Mouse (Mus musculus): Measurements from ENCODE around the gene Gpank1. TPM values are rescaled to one million over a fixed set of nuclear protein-coding genes. Genes with fewer than 3 reads are reported as not detected.
A peak's percentile ranks its signal among the peaks of the same experiment; 100 is the strongest.

The Gpank1 gene
- polyA plus RNA-seq, 1 experiment from 2014 or later = 42.2 TPM

DNA sequence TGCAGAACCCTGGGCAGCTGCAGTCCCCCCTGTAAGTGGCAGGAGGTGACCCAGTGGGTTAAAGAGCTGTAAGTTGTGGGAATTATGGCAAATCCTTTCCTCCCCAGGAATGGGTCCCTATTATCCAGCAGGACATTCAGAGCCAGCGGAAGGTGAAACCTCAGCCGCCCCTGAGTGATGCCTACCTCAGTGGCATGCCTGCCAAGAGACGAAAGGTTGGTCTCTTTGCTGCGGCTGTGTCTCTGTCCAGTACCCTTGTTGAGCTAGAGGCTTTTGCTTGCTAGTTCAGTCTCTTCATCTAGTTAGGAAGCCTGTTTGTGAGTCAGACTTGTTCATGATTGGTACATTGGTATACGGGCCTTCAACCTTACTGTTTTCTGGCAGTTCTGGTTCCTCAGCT lies 24.9 kb downstream of the Gpank1 start:
- Histone ChIP-seq H3K27ac (no peak overlapping the region), H3K9me3 (peaks cover 4% of the 10 kb centered on the region; the same call in 1 of the 2 replicates), H3K4me3 (no peak overlapping the region; the same call in 1 of the 2 replicates), H3K4me1 (no peaks in the 10 kb centered on the region), H3K36me3 (replicated peaks) (peaks cover 99% of the 10 kb centered on the region), H3K27me3 (ENCODE audit: poor library complexity, severe bottlenecking) (no peaks in the 10 kb centered on the region)
- no peak for DNase-seq (ENCODE audit: extremely low spot score, low spot score)
- WGBS = 92% methylated on average over 5 of the region's 5 CpGs

GRCm38 (mm10) chr17:35147348-35147747 lies 26.1 kb downstream of the Gpank1 start:
- no peak overlapping the region for H3K27ac ChIP-seq
- H3K27me3 ChIP-seq (ENCODE audit: poor library complexity, severe bottlenecking) = no peaks in the 10 kb centered on the region
- H3K4me3 ChIP-seq = no peak overlapping the region
- H3K9me3 ChIP-seq = peaks cover 4% of the 10 kb centered on the region; the same call in 1 of the 2 replicates
- H3K4me1 ChIP-seq = no peaks in the 10 kb centered on the region
- no peak for DNase-seq (ENCODE audit: extremely low spot score, low spot score)
- 58% methylated on average over 3 of the region's 3 CpGs for WGBS
- peaks cover 99% of the 10 kb centered on the region for H3K36me3 ChIP-seq (replicated peaks)

DNA sequence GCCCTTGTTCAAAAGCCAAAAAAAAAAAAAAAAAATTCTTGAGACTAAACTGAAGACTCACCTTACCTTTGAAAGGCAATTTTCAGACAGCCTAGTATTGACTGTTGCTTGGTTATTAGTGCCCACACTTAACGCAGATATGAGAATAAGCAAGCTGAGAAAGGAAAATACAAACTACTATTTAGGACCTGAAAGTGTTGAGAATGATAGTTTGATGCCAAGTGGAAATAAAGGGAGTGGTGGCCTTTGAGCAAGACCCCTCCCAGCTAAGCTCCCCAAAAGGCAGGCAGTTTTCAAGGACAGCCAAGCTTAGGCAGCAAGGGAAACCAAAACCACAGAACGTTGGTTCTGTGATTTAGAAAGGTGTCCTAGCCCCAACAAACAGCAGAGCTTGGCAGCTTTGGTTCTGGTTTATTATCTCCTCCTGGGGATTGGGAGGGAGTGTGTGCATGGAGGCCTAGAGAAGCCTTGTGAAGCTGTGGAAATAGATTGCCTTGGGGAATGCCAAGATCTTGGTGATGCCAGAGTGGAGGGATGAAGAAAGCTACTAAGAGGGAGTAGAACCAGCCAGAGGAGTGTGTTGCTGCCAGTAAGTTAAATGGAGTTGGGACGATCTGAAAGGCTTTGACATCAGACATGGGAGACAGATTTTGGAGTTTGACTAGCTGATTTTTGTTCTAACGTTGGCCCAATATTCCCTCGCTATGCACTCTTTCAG lies 26.8 kb downstream of the Gpank1 start:
- H3K4me1 ChIP-seq = no peaks in the 10 kb centered on the region
- H3K36me3 ChIP-seq (replicated peaks) = peaks cover 99% of the 10 kb centered on the region
- 71% methylated on average over 5 of the region's 5 CpGs for WGBS
- H3K27me3 ChIP-seq (ENCODE audit: poor library complexity, severe bottlenecking) = no peaks in the 10 kb centered on the region
- H3K27ac ChIP-seq = no peak overlapping the region
- no peak overlapping the region; the same call in 1 of the 2 replicates for H3K4me3 ChIP-seq
- DNase-seq (ENCODE audit: extremely low spot score, low spot score) = no peak
- peaks cover 4% of the 10 kb centered on the region; the same call in 1 of the 2 replicates for H3K9me3 ChIP-seq

DNA sequence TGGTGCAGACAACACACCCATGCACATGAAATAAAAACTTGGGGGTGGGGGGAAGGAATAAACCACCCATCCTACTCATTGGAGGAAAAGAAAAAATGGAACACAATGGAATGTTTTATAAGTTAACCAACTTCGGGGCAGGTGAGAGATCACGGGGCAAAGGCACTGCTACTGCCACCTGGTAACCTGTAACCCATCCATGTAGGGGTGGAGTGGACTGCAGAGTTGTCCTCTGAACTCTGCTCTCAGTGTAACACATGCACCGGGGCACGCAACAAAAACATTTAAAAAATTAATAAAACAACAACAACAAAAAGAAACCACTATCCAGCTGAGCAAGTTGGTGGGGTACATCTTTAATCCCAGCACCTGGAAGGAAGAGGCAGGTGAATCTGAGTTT lies 30.9 kb downstream of the Gpank1 start:
- Histone ChIP-seq H3K4me3 (no peak overlapping the region), H3K36me3 (replicated peaks) (peaks cover 99% of the 10 kb centered on the region), H3K9me3 (no peaks in the 10 kb centered on the region), H3K27ac (no peak overlapping the region), H3K27me3 (ENCODE audit: poor library complexity, severe bottlenecking) (no peaks in the 10 kb centered on the region), H3K4me1 (no peaks in the 10 kb centered on the region)
- WGBS = 96% methylated on average over 4 of the region's 4 CpGs
- no peak for DNase-seq (ENCODE audit: extremely low spot score, low spot score)

- Histone ChIP-seq H3K4me3 (no peak overlapping the region), H3K9me3 (no peaks in the 10 kb centered on the region), H3K27ac (no peak overlapping the region), H3K4me1 (no peaks in the 10 kb centered on the region), H3K36me3 (replicated peaks) (peaks cover 99% of the 10 kb centered on the region), H3K27me3 (ENCODE audit: poor library complexity, severe bottlenecking) (no peaks in the 10 kb centered on the region)
- WGBS = 92% methylated on average over 9 of the region's 9 CpGs
- DNase-seq (ENCODE audit: extremely low spot score, low spot score) = no peak
Measured at GRCm38 (mm10) chr17:35153077-35153476, 31.8 kb downstream of the Gpank1 start.

DNA sequence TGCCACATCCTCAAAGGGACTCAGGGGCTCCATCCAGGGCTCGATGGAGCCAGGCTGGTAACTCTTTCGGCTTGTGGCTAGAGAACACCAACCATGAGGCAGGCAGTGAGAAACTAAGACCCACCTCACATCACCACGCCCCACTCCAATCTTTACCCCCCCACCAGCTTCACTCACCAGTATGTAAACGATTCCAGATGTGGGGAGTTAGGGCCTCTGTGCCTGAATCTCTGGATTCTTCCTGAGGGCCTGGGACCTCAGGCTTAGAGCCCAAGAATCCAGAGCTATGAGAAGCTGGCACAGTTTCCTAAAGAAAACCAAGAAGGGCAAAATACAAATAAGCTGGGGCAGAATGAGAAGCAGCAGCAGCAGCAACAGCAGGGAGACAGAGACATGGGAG lies 32.7 kb downstream of the Gpank1 start:
- Histone ChIP-seq H3K4me1 (no peaks in the 10 kb centered on the region), H3K9me3 (no peaks in the 10 kb centered on the region), H3K27me3 (ENCODE audit: poor library complexity, severe bottlenecking) (no peaks in the 10 kb centered on the region), H3K4me3 (no peak overlapping the region; the same call in 1 of the 2 replicates), H3K36me3 (replicated peaks) (peaks cover 99% of the 10 kb centered on the region), H3K27ac (no peak overlapping the region)
- WGBS = 87% methylated on average over 4 of the region's 4 CpGs
- DNase-seq (ENCODE audit: extremely low spot score, low spot score) = no peak

GRCm38 (mm10) chr17:35154616-35155015 lies 33.4 kb downstream of the Gpank1 start:
- DNase-seq (ENCODE audit: extremely low spot score, low spot score) = no peak
- Histone ChIP-seq H3K27me3 (ENCODE audit: poor library complexity, severe bottlenecking) (no peaks in the 10 kb centered on the region), H3K36me3 (replicated peaks) (peaks cover 99% of the 10 kb centered on the region), H3K27ac (no peak overlapping the region), H3K4me3 (no peak overlapping the region; the same call in 1 of the 2 replicates), H3K4me1 (no peaks in the 10 kb centered on the region), H3K9me3 (no peaks in the 10 kb centered on the region)
- 79% methylated on average over 7 of the region's 7 CpGs for WGBS

GRCm38 (mm10) chr17:35155451-35155850 lies 34.2 kb downstream of the Gpank1 start:
- no peak for DNase-seq (ENCODE audit: extremely low spot score, low spot score)
- peak overlapping the region; percentile 7; the same call in 1 of the 2 replicates for H3K4me3 ChIP-seq
- WGBS = 93% methylated on average over 12 of the region's 12 CpGs
- H3K36me3 ChIP-seq (replicated peaks) = peaks cover 99% of the 10 kb centered on the region
- no peaks in the 10 kb centered on the region for H3K4me1 ChIP-seq
- H3K27ac ChIP-seq = no peak overlapping the region
- no peaks in the 10 kb centered on the region for H3K27me3 ChIP-seq (ENCODE audit: poor library complexity, severe bottlenecking)
- H3K9me3 ChIP-seq = no peaks in the 10 kb centered on the region

GRCm38 (mm10) chr17:35156461-35157200 lies 35.4 kb downstream of the Gpank1 start:
- DNase-seq (ENCODE audit: extremely low spot score, low spot score) = no peak
- no peak overlapping the region for H3K27ac ChIP-seq
- no peaks in the 10 kb centered on the region for H3K27me3 ChIP-seq (ENCODE audit: poor library complexity, severe bottlenecking)
- 93% methylated on average over 33 of the region's 33 CpGs for WGBS
- peak overlapping the region; percentile 7; the same call in 1 of the 2 replicates for H3K4me3 ChIP-seq
- peaks cover 100% of the 10 kb centered on the region for H3K36me3 ChIP-seq (replicated peaks)
- no peaks in the 10 kb centered on the region for H3K9me3 ChIP-seq
- H3K4me1 ChIP-seq = peaks cover 6% of the 10 kb centered on the region

- peaks cover 100% of the 10 kb centered on the region for H3K36me3 ChIP-seq (replicated peaks)
- H3K9me3 ChIP-seq = no peaks in the 10 kb centered on the region
- H3K27me3 ChIP-seq (ENCODE audit: poor library complexity, severe bottlenecking) = no peaks in the 10 kb centered on the region
- peaks cover 12% of the 10 kb centered on the region for H3K4me1 ChIP-seq
- H3K27ac ChIP-seq = no peak overlapping the region
- WGBS = 96% methylated on average over 8 of the region's 8 CpGs
- no peak overlapping the region for H3K4me3 ChIP-seq
- no peak for DNase-seq (ENCODE audit: extremely low spot score, low spot score)
Measured at GRCm38 (mm10) chr17:35157254-35157653, 36.0 kb downstream of the Gpank1 start.

DNA sequence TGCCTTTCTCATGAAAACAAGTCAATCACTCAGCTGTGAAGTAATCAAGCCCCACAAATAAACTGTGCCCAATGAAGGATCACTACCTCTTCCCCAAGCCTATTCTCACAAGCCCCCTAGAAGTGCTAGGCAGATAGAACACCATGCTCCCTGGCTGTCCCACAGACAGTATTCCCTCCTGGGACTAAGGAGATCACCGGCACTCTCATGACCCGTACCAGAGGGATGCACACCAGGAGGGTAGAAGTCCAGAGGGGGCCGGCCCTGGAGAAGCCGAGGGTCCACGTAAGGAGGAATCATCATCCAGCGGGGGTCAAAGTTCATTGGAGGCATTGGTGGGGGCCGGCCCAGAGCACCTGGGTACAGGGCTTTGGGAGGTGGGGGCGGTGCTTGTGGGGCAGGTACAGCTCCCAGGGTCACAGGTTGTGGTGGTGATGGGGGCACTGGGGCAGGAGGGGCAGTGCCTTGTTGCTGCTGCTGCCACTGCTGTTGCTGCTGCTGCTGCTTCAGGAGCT lies 36.5 kb downstream of the Gpank1 start:
- DNase-seq (ENCODE audit: extremely low spot score, low spot score) = no peak
- H3K27ac ChIP-seq = no peak overlapping the region
- WGBS = 93% methylated on average over 8 of the region's 8 CpGs
- H3K4me3 ChIP-seq = no peak overlapping the region
- H3K36me3 ChIP-seq (replicated peaks) = peaks cover 100% of the 10 kb centered on the region
- no peaks in the 10 kb centered on the region for H3K9me3 ChIP-seq
- H3K4me1 ChIP-seq = peaks cover 17% of the 10 kb centered on the region
- H3K27me3 ChIP-seq (ENCODE audit: poor library complexity, severe bottlenecking) = no peaks in the 10 kb centered on the region

GRCm38 (mm10) chr17:35158850-35159593 lies 37.8 kb downstream of the Gpank1 start:
- no peak for DNase-seq (ENCODE audit: extremely low spot score, low spot score)
- WGBS = 97% methylated on average over 16 of the region's 16 CpGs
- Histone ChIP-seq H3K36me3 (replicated peaks) (peaks cover 94% of the 10 kb centered on the region), H3K4me3 (no peak overlapping the region), H3K9me3 (no peaks in the 10 kb centered on the region), H3K27me3 (ENCODE audit: poor library complexity, severe bottlenecking) (no peaks in the 10 kb centered on the region), H3K27ac (no peak overlapping the region), H3K4me1 (peaks cover 26% of the 10 kb centered on the region)

Measured in forebrain, embryonic 10.5 days (tissue).